Mouse (Mus musculus) heart, adult 2 months (tissue): ENCODE results near the gene Hsd17b14.
"Not testable (repeated sequence)": the region's sequence is repeated elsewhere in the genome, so short reads cannot be mapped to it uniquely, and the experiment has no call there.

ENCODE experiments used
- EP300 ChIP-seq: fragments of 200-500 bp; IDR thresholded peaks from 2 replicates; pipeline ENCODE4 v1.6.1; 2011; ENCODE audit warnings: low read depth, low read length, control low read depth; ENCODE audit not compliant: insufficient read depth
- POLR2A ChIP-seq: fragments of 200-500 bp; IDR thresholded peaks from 2 replicates; pipeline ENCODE4 v1.6.1; 2011; ENCODE audit warnings: mild to moderate bottlenecking, low read depth, low read length, control low read depth; ENCODE audit not compliant: insufficient read depth

GRCm38 (mm10) chr7:45527169-45527568 is 27.5 kb upstream of the Hsd17b14 start:
- not testable (repeated sequence) for TF ChIP-seq POLR2A, EP300
